Mouse (Mus musculus): ENCODE measurements around the gene Ttll5. TPM values are rescaled to one million over a fixed set of nuclear protein-coding genes. Genes with fewer than 3 reads are reported as not detected.
A peak's percentile ranks its signal among the peaks of the same experiment; 100 is the strongest.

Gene Ttll5
- total and polyA plus RNA-seq, 2 experiments from 2014 or later = 10.4 to 15.9 TPM

DNA sequence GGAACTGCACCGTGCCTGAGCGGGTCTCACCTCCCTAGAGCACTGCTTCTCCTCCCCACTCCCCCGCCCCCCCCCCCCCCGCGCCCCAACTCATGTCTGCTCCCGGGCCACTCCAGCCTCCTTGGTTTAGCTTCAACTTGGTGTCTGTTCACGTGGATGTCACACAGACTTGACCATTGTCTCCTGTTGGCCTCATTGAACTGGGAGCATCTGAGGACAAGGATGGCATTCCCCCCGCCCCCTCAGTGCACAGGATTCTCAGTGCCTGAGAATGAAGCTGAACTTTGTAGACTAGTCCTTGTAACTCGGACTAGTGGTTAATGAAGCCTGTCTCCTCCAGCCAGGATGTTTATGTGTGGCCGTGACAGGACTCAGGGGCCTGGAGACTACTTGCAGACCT, 281.1 kb downstream of the Ttll5 start:
- TF ChIP-seq CTCF (IDR thresholded peaks at IDR 0.05) = no peak
- H3K27ac ChIP-seq (ENCODE audit: low read depth, low read length) = no peak overlapping the region
- H3K9me3 ChIP-seq (ENCODE audit: low read length) = no peaks in the 10 kb centered on the region
- no peak overlapping the region for H3K9ac ChIP-seq (replicated peaks; ENCODE audit: low read length, poor library complexity, severe bottlenecking)
- ATAC-seq (ENCODE audit: low FRiP score) (no peak), DNase-seq (ENCODE audit: low spot score) (no peak)
- H3K36me3 ChIP-seq (ENCODE audit: insufficient read depth, low read length) = 0 out of 2 replicates have a peak, but pooled peaks cover 4% of the 10 kb centered on the region
- no peaks in the 10 kb centered on the region for H3K4me1 ChIP-seq (ENCODE audit: insufficient read depth, low read length)
- no peaks in the 10 kb centered on the region for H3K27me3 ChIP-seq (ENCODE audit: insufficient read depth, low read length)
- no peak overlapping the region for H3K4me3 ChIP-seq (ENCODE audit: low read depth, low read length)
- no peak overlapping the region for H3K4me2 ChIP-seq (ENCODE audit: low read depth, low read length, poor library complexity, severe bottlenecking)
- WGBS = 75% methylated on average over 8 of the region's 10 CpGs

DNA sequence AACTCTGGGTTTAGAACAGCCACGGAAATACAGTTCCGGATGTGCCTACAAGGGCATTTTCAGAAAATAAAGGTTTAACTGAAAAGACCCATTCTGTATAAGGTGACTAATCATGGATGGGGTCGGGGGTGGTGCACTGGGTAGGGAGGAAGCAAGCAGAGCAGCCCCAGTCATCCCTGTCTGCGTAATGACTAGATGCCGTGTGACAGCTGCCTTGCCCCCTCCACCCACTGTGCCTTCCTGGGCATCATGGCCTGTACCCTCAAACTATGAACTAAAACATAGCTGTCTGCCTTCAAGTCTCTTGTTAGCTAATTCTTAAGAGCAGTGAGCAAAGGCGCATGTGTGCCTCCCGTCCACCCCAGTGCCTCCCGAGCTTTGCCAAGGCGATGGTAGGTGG, 281.6 kb downstream of the Ttll5 start:
- Histone ChIP-seq H3K27me3 (ENCODE audit: insufficient read depth, low read length) (no peaks in the 10 kb centered on the region), H3K9ac (replicated peaks; ENCODE audit: low read length, poor library complexity, severe bottlenecking) (no peak overlapping the region), H3K9me3 (ENCODE audit: low read length) (no peaks in the 10 kb centered on the region), H3K27ac (ENCODE audit: low read depth, low read length) (no peak overlapping the region), H3K4me2 (ENCODE audit: low read depth, low read length, poor library complexity, severe bottlenecking) (no peak overlapping the region), H3K36me3 (ENCODE audit: insufficient read depth, low read length) (0 out of 2 replicates have a peak, but pooled peaks cover 1% of the 10 kb centered on the region), H3K4me3 (ENCODE audit: low read depth, low read length) (no peak overlapping the region), H3K4me1 (ENCODE audit: insufficient read depth, low read length) (no peaks in the 10 kb centered on the region)
- WGBS = 94% methylated on average over 9 of the region's 9 CpGs
- ATAC-seq (ENCODE audit: low FRiP score) (no peak), DNase-seq (ENCODE audit: low spot score) (no peak)
- TF ChIP-seq CTCF (IDR thresholded peaks at IDR 0.05) = no peak

DNA sequence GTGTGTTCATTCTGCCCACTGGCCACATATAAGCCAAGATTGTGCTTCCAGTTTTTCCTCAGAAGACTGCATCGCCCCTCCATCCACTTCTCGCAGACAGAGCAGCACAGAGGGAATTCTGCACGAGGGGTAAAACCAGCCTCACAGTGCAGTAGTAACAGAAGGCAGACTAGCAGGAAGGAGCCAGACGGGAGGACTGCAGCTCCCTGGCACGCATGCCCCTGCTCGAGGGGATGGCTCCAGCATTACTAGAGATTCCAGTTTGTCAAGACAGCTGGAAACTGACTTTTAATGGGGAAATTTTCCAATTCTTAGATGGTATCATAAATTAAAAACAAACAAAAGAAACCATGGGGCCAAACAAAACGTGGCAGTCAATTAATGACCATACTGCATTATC, 283.2 kb downstream of the Ttll5 start:
- H3K4me1 ChIP-seq (ENCODE audit: insufficient read depth, low read length) = no peaks in the 10 kb centered on the region
- H3K27me3 ChIP-seq (ENCODE audit: insufficient read depth, low read length) = no peaks in the 10 kb centered on the region
- WGBS = 89% methylated on average over 7 of the region's 7 CpGs
- no peaks in the 10 kb centered on the region for H3K9me3 ChIP-seq (ENCODE audit: low read length)
- no peak for ATAC-seq (ENCODE audit: low FRiP score)
- no peak for DNase-seq (ENCODE audit: low spot score)
- no peak overlapping the region for H3K9ac ChIP-seq (replicated peaks; ENCODE audit: low read length, poor library complexity, severe bottlenecking)
- no peaks in the 10 kb centered on the region for H3K36me3 ChIP-seq (ENCODE audit: insufficient read depth, low read length)
- TF ChIP-seq CTCF (IDR thresholded peaks at IDR 0.05) = no peak
- H3K27ac ChIP-seq (ENCODE audit: low read depth, low read length) = no peak overlapping the region
- H3K4me2 ChIP-seq (ENCODE audit: low read depth, low read length, poor library complexity, severe bottlenecking) = no peak overlapping the region
- H3K4me3 ChIP-seq (ENCODE audit: low read depth, low read length) = no peak overlapping the region

DNA sequence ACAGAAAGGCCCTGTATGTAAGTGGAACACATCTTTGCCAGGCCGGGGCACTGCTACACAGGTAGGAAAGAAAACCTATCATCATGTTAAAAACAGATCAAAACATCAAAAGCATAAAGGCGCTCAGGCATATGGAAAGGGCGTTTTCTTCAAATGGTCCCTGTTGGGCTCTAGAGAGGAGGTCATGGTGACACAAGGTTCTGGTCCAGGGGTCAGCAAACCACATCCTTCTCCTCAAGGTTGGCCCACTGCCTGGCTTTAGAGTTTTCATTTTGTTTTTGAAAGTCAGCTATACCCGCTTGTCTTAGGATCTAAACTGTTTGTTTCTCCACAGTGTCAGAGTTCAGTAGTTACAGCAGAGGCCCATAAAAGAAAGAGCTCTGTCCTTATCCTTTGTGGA, 285.1 kb downstream of the Ttll5 start:
- 92% methylated on average over 4 of the region's 4 CpGs for WGBS
- DNase-seq (ENCODE audit: low spot score) (no peak), ATAC-seq (ENCODE audit: low FRiP score) (no peak)
- Histone ChIP-seq H3K4me1 (ENCODE audit: insufficient read depth, low read length) (no peaks in the 10 kb centered on the region), H3K4me3 (ENCODE audit: low read depth, low read length) (no peak overlapping the region), H3K27ac (ENCODE audit: low read depth, low read length) (no peak overlapping the region), H3K9me3 (ENCODE audit: low read length) (no peaks in the 10 kb centered on the region), H3K27me3 (ENCODE audit: insufficient read depth, low read length) (no peaks in the 10 kb centered on the region), H3K9ac (replicated peaks; ENCODE audit: low read length, poor library complexity, severe bottlenecking) (no peak overlapping the region), H3K4me2 (ENCODE audit: low read depth, low read length, poor library complexity, severe bottlenecking) (no peak overlapping the region), H3K36me3 (ENCODE audit: insufficient read depth, low read length) (no peaks in the 10 kb centered on the region)
- no peak for TF ChIP-seq CTCF (IDR thresholded peaks at IDR 0.05)

DNA sequence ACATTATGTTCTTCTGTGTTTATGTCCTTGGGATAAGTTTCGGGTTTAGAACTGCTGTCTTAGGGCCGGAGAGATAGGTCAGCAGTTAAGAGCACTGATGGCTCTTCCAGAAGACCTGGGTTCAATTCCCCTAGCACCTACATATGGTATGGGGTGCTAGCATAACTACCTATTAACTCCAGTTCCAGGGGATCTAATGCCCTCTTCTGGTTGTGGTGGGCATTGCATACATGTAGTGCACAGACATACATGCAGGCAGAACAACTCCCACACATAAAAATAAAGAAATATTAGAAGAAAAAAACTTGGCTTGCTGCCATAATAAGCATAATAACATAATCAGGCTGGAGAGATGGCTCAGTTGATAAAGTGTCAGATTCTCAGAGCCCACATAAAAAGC, 286.2 kb downstream of the Ttll5 start:
- Histone ChIP-seq H3K27ac (ENCODE audit: low read depth, low read length) (no peak overlapping the region), H3K4me1 (ENCODE audit: insufficient read depth, low read length) (no peaks in the 10 kb centered on the region), H3K4me3 (ENCODE audit: low read depth, low read length) (no peak overlapping the region), H3K4me2 (ENCODE audit: low read depth, low read length, poor library complexity, severe bottlenecking) (no peak overlapping the region), H3K36me3 (ENCODE audit: insufficient read depth, low read length) (no peaks in the 10 kb centered on the region), H3K27me3 (ENCODE audit: insufficient read depth, low read length) (no peaks in the 10 kb centered on the region), H3K9me3 (ENCODE audit: low read length) (no peaks in the 10 kb centered on the region), H3K9ac (replicated peaks; ENCODE audit: low read length, poor library complexity, severe bottlenecking) (no peak overlapping the region)
- WGBS = 96% methylated on average over 2 of the region's 2 CpGs
- DNase-seq (ENCODE audit: low spot score) (no peak), ATAC-seq (ENCODE audit: low FRiP score) (no peak)
- peak; percentile 63 for TF ChIP-seq CTCF (IDR thresholded peaks at IDR 0.05)

Other genes with a start within 250 kb of the Ttll5 start
- gene Jdp2, start 225.6 kb upstream of the Ttll5 start, total RNA-seq (2014; rRNA removed) = 15.8 and 18.4 TPM in 2 replicates
- gene Jdp2, start 225.6 kb upstream of the Ttll5 start, polyA plus RNA-seq (2015; fragmentation: Nextera tagmentation; extraction: Ambion mirVana) = 0.56 and 1.0 TPM in 2 replicates
- gene Batf, start 138.0 kb upstream of the Ttll5 start, total RNA-seq (2014; rRNA removed) = 0.28 and 3.1 TPM in 2 replicates
- gene Batf, start 138.0 kb upstream of the Ttll5 start, polyA plus RNA-seq (2015; fragmentation: Nextera tagmentation; extraction: Ambion mirVana) = 0.83 and 1.3 TPM in 2 replicates
- gene Flvcr2, start 78.1 kb upstream of the Ttll5 start, total RNA-seq (2014; rRNA removed) = 4.8 and 5.5 TPM in 2 replicates
- gene Flvcr2, start 78.1 kb upstream of the Ttll5 start, polyA plus RNA-seq (2015; fragmentation: Nextera tagmentation; extraction: Ambion mirVana) = 3.9 and 4.2 TPM in 2 replicates
- gene Erg28, start 109 bp upstream of the Ttll5 start, total RNA-seq (2014; rRNA removed) = 71.4 and 79.8 TPM in 2 replicates
- gene Erg28, start 109 bp upstream of the Ttll5 start, polyA plus RNA-seq (2015; fragmentation: Nextera tagmentation; extraction: Ambion mirVana) = 104 and 110 TPM in 2 replicates

Measured in midbrain, postnatal 0 days (tissue).